Mouse (Mus musculus) heart, postnatal 0 days (tissue): ENCODE data around the gene Runx3.

Experiments
- CTCF ChIP-seq: IDR thresholded peaks from 2 replicates; pipeline ENCODE4 v1.5.1; 2016; ENCODE audit warnings: antibody characterized with exemption, control low read depth, low read depth
- EP300 ChIP-seq: IDR thresholded peaks from 2 replicates; pipeline ENCODE4 v1.6.1; 2016; ENCODE audit warnings: antibody characterized with exemption, low read depth

DNA sequence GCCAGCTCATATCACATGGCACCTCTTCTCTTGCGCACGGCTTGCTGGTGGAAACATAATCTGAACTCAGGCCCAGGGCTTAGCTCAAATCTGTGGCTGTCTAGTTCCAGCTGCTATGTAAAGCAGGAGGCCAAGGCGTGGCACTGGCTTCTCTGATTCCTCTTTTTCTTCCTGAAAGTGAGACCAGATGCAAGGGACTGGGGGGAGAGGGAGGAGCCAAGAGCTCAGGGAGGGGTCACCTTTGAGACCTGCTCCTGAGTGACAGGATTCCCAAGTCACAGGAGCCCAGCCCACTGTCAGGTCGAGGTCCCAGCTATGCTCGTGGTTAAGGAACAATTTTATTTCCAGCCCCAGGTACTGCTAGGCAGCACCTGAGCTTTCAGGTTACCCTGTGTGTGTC lies 4.1 kb upstream of the Runx3 start:
- TF ChIP-seq CTCF (no peak), EP300 (no peak)
